Mouse (Mus musculus) cerebellum, adult 11-12 months (tissue): ENCODE data around the gene Gm7982.
"Not testable (repeated sequence)": the region's sequence is repeated elsewhere in the genome, so short reads cannot be mapped to it uniquely, and the experiment has no call there.

Experiments
- DNase-seq: peaks from one replicate; pipeline ENCODE4 v3.0.0; 2022

Gm7982 gene

DNA sequence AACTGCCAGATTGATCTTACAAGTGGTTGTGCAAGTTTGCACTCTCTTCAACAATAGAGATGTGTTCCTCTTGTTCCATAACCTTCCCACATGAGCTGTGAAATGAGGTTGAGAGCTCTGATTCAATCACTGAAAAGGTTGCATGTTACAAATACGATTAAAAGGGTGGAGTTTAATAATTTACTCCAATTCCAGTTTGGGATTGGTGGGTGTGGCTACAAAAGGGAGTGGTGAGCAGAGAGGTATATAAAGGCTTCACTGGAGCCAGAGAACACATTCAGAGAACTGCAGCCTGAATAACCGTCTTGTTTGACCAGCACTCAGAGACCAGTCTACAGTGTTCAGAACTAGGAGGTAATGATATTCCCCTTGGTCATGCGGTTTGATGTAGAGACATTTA lies at the start of gene Gm7982:
Gene Gm7982, plus strand, starts transcription at position 301 of the 400 bp plus-strand sequence.
- DNase-seq, result not testable (repeated sequence)

DNA sequence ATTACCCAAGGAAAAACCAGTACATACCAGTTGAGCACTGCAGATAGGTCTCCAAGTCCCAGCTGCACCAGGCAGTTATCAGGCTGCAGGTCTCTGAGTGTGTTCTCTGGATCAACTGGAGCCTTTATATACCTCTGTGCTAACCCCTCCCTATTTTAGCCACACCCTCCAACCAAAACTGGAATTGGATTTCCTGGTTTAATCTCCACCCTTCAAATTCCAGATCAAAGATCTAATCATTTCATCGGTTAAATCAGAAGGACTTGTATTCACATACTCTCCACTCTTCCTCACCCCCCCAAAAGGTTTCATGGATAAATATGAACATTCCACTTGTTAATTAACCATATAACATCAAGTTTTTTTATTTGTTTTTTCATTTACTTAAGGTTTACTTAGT lies 5.7 kb upstream of the Gm7982 start, which contains the start of gene Gm7978:
Gene Gm7978, minus strand, starts transcription at position 101 of the 400 bp plus-strand sequence.
- DNase-seq, result not testable (repeated sequence)

DNA sequence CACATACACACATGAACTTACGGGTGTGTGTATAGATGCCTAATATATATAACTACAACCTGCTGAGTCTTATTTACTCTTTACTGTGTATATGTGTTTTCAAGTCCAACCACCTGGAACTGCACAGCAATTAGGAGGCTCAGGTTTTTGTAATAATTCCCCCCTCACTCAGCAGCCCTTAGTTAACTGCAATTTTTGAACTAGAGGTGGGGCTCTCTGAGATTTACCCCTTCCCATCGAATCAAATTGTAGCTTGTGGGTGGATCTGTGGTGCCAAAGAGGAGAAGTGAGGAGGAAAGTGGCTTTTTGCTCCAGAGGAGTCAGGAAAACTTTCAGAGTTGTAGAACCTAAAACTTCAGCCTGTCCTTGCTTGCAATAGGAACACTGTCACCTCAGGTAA lies 33.9 kb downstream of the Gm7982 start, which contains the start of gene E330014E10Rik:
Gene E330014E10Rik, plus strand, starts transcription at position 301 of the 400 bp plus-strand sequence.
- DNase-seq, result not testable (repeated sequence)
